Mouse (Mus musculus) bone marrow, adult 2 months (tissue): ENCODE data around the gene Gm47995.
"Not testable (repeated sequence)": the region's sequence is repeated elsewhere in the genome, so short reads cannot be mapped to it uniquely, and the experiment has no call there.

ENCODE experiments used
- CTCF ChIP-seq: fragments of 200-500 bp; IDR thresholded peaks from 2 replicates; pipeline ENCODE4 v1.5.1; 2011; ENCODE audit warnings: low read length, control low read depth; ENCODE audit not compliant: control insufficient read depth, insufficient read depth
- POLR2A ChIP-seq: fragments of 200-500 bp; IDR thresholded peaks from 2 replicates; pipeline ENCODE4 v1.6.1; 2011; ENCODE audit warnings: low read depth, mild to moderate bottlenecking, control low read depth, low read length, borderline replicate concordance; ENCODE audit not compliant: control insufficient read depth

- not testable (repeated sequence) for TF ChIP-seq POLR2A, CTCF
These were observed 11.3 kb upstream of the Gm47995 start for GRCm38 (mm10) chr1:151186879-151187424.
